Mouse (Mus musculus) testis, adult 2 months (tissue): Measurements from ENCODE around the gene Itgb2. TPM values are rescaled to one million over a fixed set of nuclear protein-coding genes. Genes with fewer than 3 reads are reported as not detected.

Experiments used
- H3K27ac ChIP-seq: fragments of 200-500 bp; 2 replicates; pipeline ENCODE4 v1.5.1; 2012; ENCODE audit warnings: low read depth, low read length; ENCODE audit not compliant: control insufficient read depth, insufficient read depth
- H3K27me3 ChIP-seq: fragments of 200-500 bp; 2 replicates; pipeline ENCODE4 v1.6.1; 2012; ENCODE audit warnings: mild to moderate bottlenecking, low read length, moderate library complexity; ENCODE audit not compliant: control insufficient read depth, insufficient read depth
- H3K36me3 ChIP-seq: fragments of 200-500 bp; 2 replicates; pipeline ENCODE4 v1.6.1; 2012; ENCODE audit warnings: mild to moderate bottlenecking, low read length; ENCODE audit not compliant: control insufficient read depth, insufficient read depth
- H3K4me1 ChIP-seq: fragments of 200-500 bp; 2 replicates; pipeline ENCODE4 v1.6.1; 2012; ENCODE audit warnings: low read length; ENCODE audit not compliant: control insufficient read depth, insufficient read depth
- H3K4me3 ChIP-seq: fragments of 200-500 bp; 2 replicates; pipeline ENCODE4 v1.5.1; 2012; ENCODE audit warnings: low read depth, mild to moderate bottlenecking, low read length, moderate library complexity, mixed read lengths; ENCODE audit not compliant: control insufficient read depth
- CTCF ChIP-seq: fragments of 200-500 bp; IDR thresholded peaks from 2 replicates; pipeline ENCODE4 v1.5.1; 2012; ENCODE audit warnings: low read depth, mild to moderate bottlenecking, inconsistent platforms, low read length, moderate library complexity; ENCODE audit not compliant: control insufficient read depth, insufficient read depth, insufficient replicate concordance
- POLR2A ChIP-seq: fragments of 200-500 bp; IDR thresholded peaks from 2 replicates; pipeline ENCODE4 v1.6.1; 2012; ENCODE audit warnings: low read depth, mild to moderate bottlenecking, inconsistent platforms, low read length, moderate library complexity; ENCODE audit not compliant: control insufficient read depth
- polyA plus RNA-seq: library from polyadenylated mRNA; depleted of rRNA; stranded (reverse); fragments of >200 nt; gene quantifications from 2 replicates; pipeline ENCODE4 v1.2.3, GENCODE M21; 2012

Gene Itgb2
- polyA plus RNA-seq, 1 experiment = 0.77 TPM

- Histone ChIP-seq H3K27me3 (no peaks in the 10 kb centered on the region), H3K4me3 (no peak overlapping the region), H3K4me1 (peaks cover 22% of the 10 kb centered on the region), H3K36me3 (no peaks in the 10 kb centered on the region), H3K27ac (no peak overlapping the region)
- TF ChIP-seq CTCF (no peak), POLR2A (no peak)
These were observed 12.3 kb upstream of the Itgb2 start for GRCm38 (mm10) chr10:77517801-77518200.

GRCm38 (mm10) chr10:77519191-77519590 is 10.9 kb upstream of the Itgb2 start:
- H3K4me1 ChIP-seq = peaks cover 22% of the 10 kb centered on the region
- no peak overlapping the region for H3K27ac ChIP-seq
- TF ChIP-seq POLR2A (no peak), CTCF (no peak)
- H3K4me3 ChIP-seq = no peak overlapping the region
- H3K27me3 ChIP-seq = no peaks in the 10 kb centered on the region
- no peaks in the 10 kb centered on the region for H3K36me3 ChIP-seq

GRCm38 (mm10) chr10:77520497-77520896 is 9.6 kb upstream of the Itgb2 start:
- Histone ChIP-seq H3K4me1 (peaks cover 19% of the 10 kb centered on the region), H3K4me3 (no peak overlapping the region), H3K27me3 (no peaks in the 10 kb centered on the region), H3K36me3 (no peaks in the 10 kb centered on the region), H3K27ac (no peak overlapping the region)
- no peak for TF ChIP-seq POLR2A
- TF ChIP-seq CTCF = no peak

GRCm38 (mm10) chr10:77522021-77522731 is 7.9 kb upstream of the Itgb2 start:
- H3K4me1 ChIP-seq = peaks cover 7% of the 10 kb centered on the region
- TF ChIP-seq CTCF (no peak), POLR2A (no peak)
- no peak overlapping the region for H3K27ac ChIP-seq
- no peaks in the 10 kb centered on the region for H3K36me3 ChIP-seq
- H3K27me3 ChIP-seq = no peaks in the 10 kb centered on the region
- no peak overlapping the region for H3K4me3 ChIP-seq

GRCm38 (mm10) chr10:77522746-77523145 is 7.3 kb upstream of the Itgb2 start:
- no peak overlapping the region for H3K4me3 ChIP-seq
- no peaks in the 10 kb centered on the region for H3K27me3 ChIP-seq
- TF ChIP-seq CTCF (no peak), POLR2A (no peak)
- peaks cover 2% of the 10 kb centered on the region for H3K4me1 ChIP-seq
- H3K27ac ChIP-seq = no peak overlapping the region
- no peaks in the 10 kb centered on the region for H3K36me3 ChIP-seq

GRCm38 (mm10) chr10:77523321-77523720 is 6.7 kb upstream of the Itgb2 start:
- no peaks in the 10 kb centered on the region for H3K36me3 ChIP-seq
- H3K27me3 ChIP-seq = no peaks in the 10 kb centered on the region
- TF ChIP-seq CTCF = no peak
- no peak for TF ChIP-seq POLR2A
- no peak overlapping the region for H3K4me3 ChIP-seq
- H3K27ac ChIP-seq = no peak overlapping the region
- H3K4me1 ChIP-seq = no peaks in the 10 kb centered on the region; the same call in 1 of the 2 replicates

GRCm38 (mm10) chr10:77526488-77526887 is 3.6 kb upstream of the Itgb2 start:
- Histone ChIP-seq H3K27me3 (no peaks in the 10 kb centered on the region), H3K4me1 (no peaks in the 10 kb centered on the region; the same call in 1 of the 2 replicates), H3K4me3 (no peak overlapping the region), H3K36me3 (no peaks in the 10 kb centered on the region), H3K27ac (no peak overlapping the region)
- TF ChIP-seq POLR2A (no peak), CTCF (no peak)

- TF ChIP-seq CTCF (no peak), POLR2A (no peak)
- H3K27ac ChIP-seq = no peak overlapping the region
These were observed 1.4 kb upstream of the Itgb2 start for GRCm38 (mm10) chr10:77528634-77529033.

More at GRCm38 (mm10) chr10:77528634-77529033, 1.4 kb upstream of the Itgb2 start:
- Histone ChIP-seq H3K27me3 (no peaks in the 10 kb centered on the region), H3K4me3 (no peak overlapping the region), H3K36me3 (no peaks in the 10 kb centered on the region), H3K4me1 (no peaks in the 10 kb centered on the region; the same call in 1 of the 2 replicates)
